Mouse (Mus musculus) macrophage (primary cell): ENCODE results near the gene Rassf9. TPM values are rescaled to one million over a fixed set of nuclear protein-coding genes. Genes with fewer than 3 reads are reported as not detected.

Source experiments
- H3K27ac ChIP-seq: fragments of 350-480 bp; formaldehyde crosslinking; 2 replicates; pipeline ENCODE4 v1.9.0; 2021
- H3K36me3 ChIP-seq: fragments of 350-480 bp; formaldehyde crosslinking; 2 replicates; pipeline ENCODE4 v1.9.0; 2021; ENCODE audit errors: inconsistent target
- H3K4me3 ChIP-seq: fragments of 350-480 bp; formaldehyde crosslinking; 2 replicates; pipeline ENCODE4 v1.9.0; 2021; ENCODE audit errors: inconsistent target
- H3K79me2 ChIP-seq: fragments of 350-480 bp; formaldehyde crosslinking; 2 replicates; pipeline ENCODE4 v1.9.0; 2021; ENCODE audit errors: inconsistent target
- WGBS: methylation state at CpG from one replicate; pipeline ENCODE4 v1.1.7; 2026; ENCODE audit warnings: inconsistent platforms; ENCODE audit not compliant: missing documents; 5-methylcytosine and 5-hydroxymethylcytosine counted together
- polyA plus RNA-seq: library from polyadenylated mRNA; stranded (reverse); fragments of 250-400 nt; gene quantifications from 3 replicates; pipeline ENCODE4 v1.2.4, GENCODE M21; 2018; ENCODE audit warnings: inconsistent platforms
- total RNA-seq, 78 experiments: library from RNA; depleted of rRNA; stranded (reverse); fragments of 250-400 nt; gene quantifications; 1 replicate in 9 of 78; 2 replicates in 24 of 78; 3 replicates in 43 of 78; 4 replicates in 2 of 78; pipeline ENCODE4 v1.2.4; 2018; ENCODE audit warnings: inconsistent platforms in 56 of 78

Gene Rassf9
- not detected for total RNA-seq (2018; cell fraction: chromatin; rRNA removed)
- not detected for total RNA-seq (2018; cell fraction: cytosol; rRNA removed)
- total RNA-seq (2018; cell fraction: nucleus; rRNA removed) = not detected
- not detected in 3 replicates for polyA plus RNA-seq

DNA sequence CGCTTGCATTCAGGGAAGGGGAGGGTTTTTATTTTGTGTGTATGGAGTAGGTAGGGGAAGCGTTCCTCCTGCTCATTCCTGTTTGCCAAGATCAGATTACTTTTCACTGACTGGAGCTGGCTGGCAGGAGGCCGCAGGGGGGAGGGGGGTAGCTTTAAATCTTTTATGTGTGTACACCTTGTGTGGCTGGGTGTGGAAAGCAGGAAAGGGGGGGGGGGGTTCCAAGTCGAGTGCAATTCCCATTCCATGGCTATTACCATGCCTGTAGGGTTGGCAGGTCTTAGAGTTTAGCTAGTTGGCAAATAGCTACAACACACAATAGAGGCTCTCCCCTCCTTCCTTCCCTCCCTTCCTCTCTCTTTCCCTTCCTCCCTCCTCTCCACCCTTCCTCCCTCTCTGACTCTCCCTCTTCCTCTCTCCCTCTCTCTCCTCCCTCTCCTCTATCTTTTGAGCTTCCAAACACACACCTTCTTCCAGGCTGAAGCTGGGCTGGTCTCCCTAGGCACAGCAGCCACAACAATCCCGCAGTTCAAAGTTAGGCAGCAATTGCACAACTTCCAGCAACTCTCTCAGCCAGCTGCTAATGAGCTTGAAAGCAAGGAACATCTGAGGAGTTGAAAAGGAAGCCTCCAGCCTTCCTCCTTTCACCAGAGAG lies at the start of gene Rassf9:
Gene Rassf9 (plus strand): TSS at position 416 of the 655 bp plus-strand sequence.
- no peak within 1 kb of the TSS for H3K4me3 ChIP-seq
- H3K36me3 ChIP-seq = no peaks in the 10 kb centered on the region
- 43% methylated on average over 5 of the region's 5 CpGs for WGBS
- no peak within 1 kb of the TSS for H3K27ac ChIP-seq
- no peaks in the 10 kb centered on the region for H3K79me2 ChIP-seq

DNA sequence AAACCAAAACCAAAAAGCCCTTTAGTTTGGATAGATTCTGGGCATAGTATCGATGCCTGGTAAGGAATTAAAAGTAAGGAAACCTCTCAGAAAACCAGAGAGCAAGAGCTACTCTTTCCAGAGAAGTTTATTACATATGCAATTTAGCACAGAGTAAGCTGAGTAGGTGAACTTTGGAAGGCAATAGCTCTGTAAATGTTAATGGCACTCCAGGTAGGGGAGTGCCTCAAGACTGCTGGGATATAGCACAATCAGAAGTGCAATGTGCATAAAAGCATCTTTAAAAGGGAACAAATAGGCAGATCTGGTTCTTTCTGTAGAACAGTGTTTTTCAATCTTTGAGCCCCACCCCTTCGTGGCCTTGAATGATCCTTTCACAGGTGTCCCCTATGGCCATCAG lies 42.6 kb upstream of the Rassf9 start:
- H3K79me2 ChIP-seq = no peaks in the 10 kb centered on the region
- WGBS = 94% methylated on average over 2 of the region's 2 CpGs
- H3K4me3 ChIP-seq = no peak overlapping the region
- H3K36me3 ChIP-seq = no peaks in the 10 kb centered on the region
- H3K27ac ChIP-seq = no peak overlapping the region

- Histone ChIP-seq H3K27ac (no peak within 1 kb of the TSS), H3K4me3 (no peak within 1 kb of the TSS), H3K36me3 (no peaks in the 10 kb centered on the region), H3K79me2 (no peaks in the 10 kb centered on the region)
- WGBS = 20% methylated on average over 3 of the region's 3 CpGs
Measured at GRCm38 (mm10) chr10:102490386-102490785, 21.6 kb upstream of the Rassf9 start, which contains the start of gene Nts. Gene Nts, minus strand, starts transcription at chr10:102490486.

DNA sequence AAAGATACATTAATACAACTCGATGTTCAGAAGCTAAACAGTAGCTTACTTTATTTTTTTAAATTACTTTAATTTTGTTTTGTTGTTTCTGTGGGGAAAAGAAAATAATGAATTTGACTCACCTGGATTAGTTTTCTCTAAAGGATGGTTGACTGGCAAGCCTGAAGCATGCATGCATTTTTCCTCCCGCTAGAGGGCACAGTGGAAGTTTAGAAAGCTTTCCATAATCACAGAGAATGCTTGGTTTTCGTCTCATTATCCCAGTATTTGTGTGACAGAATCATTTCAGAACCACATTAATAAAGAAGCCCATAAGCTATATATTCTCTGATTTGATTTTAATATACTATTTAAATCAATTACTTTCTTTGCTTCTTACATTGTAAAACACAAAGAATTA lies 20.2 kb upstream of the Rassf9 start:
- no peak overlapping the region for H3K4me3 ChIP-seq
- WGBS = 11% methylated on average over 3 of the region's 3 CpGs
- no peaks in the 10 kb centered on the region for H3K36me3 ChIP-seq
- H3K79me2 ChIP-seq = no peaks in the 10 kb centered on the region
- no peak overlapping the region for H3K27ac ChIP-seq

DNA sequence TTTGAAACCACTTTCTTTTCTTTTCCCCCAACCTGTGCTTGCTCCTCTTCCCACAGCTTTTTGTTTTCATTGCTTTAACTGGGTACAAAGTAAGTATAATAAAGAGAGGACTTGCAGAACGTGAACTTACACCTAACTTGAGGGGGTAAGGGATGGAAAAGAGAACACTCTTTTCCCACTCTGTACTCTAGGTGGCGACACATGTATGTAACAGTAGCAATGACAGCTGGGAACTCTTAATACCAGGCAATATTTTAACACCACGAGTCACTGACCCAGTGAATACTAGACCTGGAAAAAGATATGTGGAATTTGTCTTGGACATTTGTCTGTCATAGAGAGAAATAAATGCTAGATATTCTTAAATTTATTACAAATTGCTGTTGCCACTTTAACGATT lies 13.3 kb upstream of the Rassf9 start:
- WGBS = 30% methylated on average over 4 of the region's 4 CpGs
- H3K27ac ChIP-seq = no peak overlapping the region
- H3K4me3 ChIP-seq = no peak overlapping the region
- H3K36me3 ChIP-seq = no peaks in the 10 kb centered on the region
- no peaks in the 10 kb centered on the region for H3K79me2 ChIP-seq

- no peaks in the 10 kb centered on the region for H3K79me2 ChIP-seq
- H3K27ac ChIP-seq = no peak overlapping the region
- H3K36me3 ChIP-seq = no peaks in the 10 kb centered on the region
- WGBS = 25% methylated on average over 4 of the region's 4 CpGs
- no peak overlapping the region for H3K4me3 ChIP-seq
Measured at GRCm38 (mm10) chr10:102507386-102507785, 4.6 kb upstream of the Rassf9 start.

DNA sequence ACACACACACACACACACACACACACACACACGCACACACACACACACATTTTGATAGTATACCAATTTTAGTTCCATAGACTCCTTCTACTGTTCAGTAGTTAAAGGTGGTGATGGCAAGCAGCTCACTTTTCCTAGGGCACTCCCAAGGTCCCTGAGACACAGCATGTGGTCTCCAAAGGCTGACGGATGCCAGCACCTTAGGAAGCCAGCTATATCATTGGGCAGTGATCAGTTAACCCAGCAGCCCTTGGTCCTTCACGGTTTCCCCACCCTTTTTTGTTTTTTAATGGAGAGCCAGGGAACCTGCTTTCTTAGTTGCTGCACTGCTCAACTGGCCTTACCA lies 588 bp upstream of the Rassf9 start:
- no peak overlapping the region for H3K27ac ChIP-seq
- no peaks in the 10 kb centered on the region for H3K79me2 ChIP-seq
- WGBS = 68% methylated on average over 2 of the region's 3 CpGs
- no peaks in the 10 kb centered on the region for H3K36me3 ChIP-seq
- no peak overlapping the region for H3K4me3 ChIP-seq

DNA sequence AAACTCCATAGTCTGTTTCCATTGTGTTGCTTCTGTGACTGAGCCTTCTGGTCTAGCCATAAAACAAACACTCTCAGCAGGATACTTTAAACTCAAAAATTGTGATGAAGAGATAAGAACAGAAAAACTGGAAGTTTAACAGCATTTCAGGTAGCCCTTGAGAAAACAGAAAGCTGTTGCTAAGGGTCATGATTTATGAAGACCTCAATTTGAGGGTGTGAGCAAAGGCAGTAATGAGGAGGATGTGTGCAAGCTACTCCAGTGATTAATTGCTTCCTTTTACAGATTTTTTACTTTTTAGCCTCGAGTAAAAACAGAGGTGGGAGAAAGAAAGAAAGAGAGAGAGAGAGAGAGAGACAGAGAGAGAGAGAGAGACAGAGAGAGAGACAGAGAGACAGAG lies 2.1 kb downstream of the Rassf9 start:
- 0% methylated on average over 1 of the region's 1 CpGs for WGBS
- Histone ChIP-seq H3K36me3 (no peaks in the 10 kb centered on the region), H3K4me3 (no peak overlapping the region), H3K27ac (no peak overlapping the region), H3K79me2 (no peaks in the 10 kb centered on the region)

- Histone ChIP-seq H3K27ac (no peak overlapping the region), H3K4me3 (no peak overlapping the region), H3K79me2 (no peaks in the 10 kb centered on the region), H3K36me3 (no peaks in the 10 kb centered on the region)
- 90% methylated on average over 3 of the region's 3 CpGs for WGBS
Measured at GRCm38 (mm10) chr10:102527901-102528300, 15.9 kb downstream of the Rassf9 start.

GRCm38 (mm10) chr10:102553941-102554340 lies 41.9 kb downstream of the Rassf9 start:
- Histone ChIP-seq H3K4me3 (no peak overlapping the region), H3K27ac (no peak overlapping the region), H3K79me2 (no peaks in the 10 kb centered on the region), H3K36me3 (no peaks in the 10 kb centered on the region)
- WGBS = 63% methylated on average over 4 of the region's 4 CpGs

DNA sequence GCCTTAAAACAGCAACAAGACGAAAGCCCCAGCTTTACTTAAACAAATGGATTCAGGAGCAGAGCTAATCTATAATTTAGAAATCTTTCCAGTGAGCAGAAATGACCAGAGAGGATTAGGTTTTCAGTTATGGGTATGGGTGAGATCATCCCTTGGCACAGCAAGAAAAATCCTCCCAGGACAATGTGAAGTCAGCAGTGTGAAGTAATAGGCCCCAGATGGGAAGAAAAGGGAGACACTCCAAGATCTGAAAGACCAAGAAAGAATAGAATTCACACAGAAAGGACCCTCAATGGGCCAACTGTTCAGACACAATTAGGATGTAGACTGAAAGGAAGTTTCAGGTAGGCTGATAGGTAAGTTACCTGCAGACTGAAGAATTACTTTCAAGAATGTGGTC lies 50.5 kb downstream of the Rassf9 start:
- 92% methylated on average over 1 of the region's 1 CpGs for WGBS
- H3K36me3 ChIP-seq = no peaks in the 10 kb centered on the region
- H3K4me3 ChIP-seq = no peak overlapping the region
- no peaks in the 10 kb centered on the region for H3K79me2 ChIP-seq
- H3K27ac ChIP-seq = no peak overlapping the region

DNA sequence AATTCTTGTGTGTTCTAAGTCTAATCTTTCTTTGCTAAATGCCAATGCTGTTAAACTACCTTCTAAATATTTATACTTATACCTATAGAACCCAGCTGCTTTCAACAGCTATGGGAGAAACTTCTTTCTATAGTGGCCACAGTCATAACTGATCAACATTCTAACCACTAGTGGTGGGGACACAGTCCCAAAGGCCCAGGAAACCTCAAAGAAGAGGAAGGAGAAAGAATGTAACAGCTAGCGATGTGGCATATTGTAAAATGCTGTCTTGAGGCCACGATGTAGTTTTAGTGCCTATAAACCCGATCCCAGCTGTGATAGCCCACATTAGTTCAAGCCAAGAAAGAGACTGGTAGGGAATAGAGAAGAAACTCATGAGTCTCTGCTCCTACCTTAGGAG lies 65.9 kb downstream of the Rassf9 start:
- 14% methylated on average over 3 of the region's 3 CpGs for WGBS
- Histone ChIP-seq H3K79me2 (no peaks in the 10 kb centered on the region), H3K36me3 (no peaks in the 10 kb centered on the region), H3K4me3 (no peak overlapping the region), H3K27ac (no peak overlapping the region)

DNA sequence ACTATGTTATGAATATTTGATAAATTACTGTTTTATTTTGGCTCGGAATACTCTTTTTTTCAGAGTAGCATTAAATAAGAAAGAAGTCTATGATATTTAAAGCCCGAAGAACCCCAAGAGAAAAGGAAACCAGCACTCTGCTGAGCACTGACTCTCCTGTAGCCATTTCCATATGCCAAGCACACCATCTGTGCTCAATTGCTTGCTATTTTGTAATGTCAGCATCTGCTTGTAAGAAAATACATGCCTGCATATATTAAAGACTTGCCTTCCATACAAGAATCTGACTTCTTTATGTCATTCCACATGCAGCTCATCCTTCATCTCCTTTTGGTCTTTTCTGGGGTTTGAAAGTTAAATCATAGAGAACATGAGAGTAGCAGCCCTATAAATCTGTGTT lies 82.3 kb downstream of the Rassf9 start:
- no peak overlapping the region for H3K4me3 ChIP-seq
- 94% methylated on average over 2 of the region's 2 CpGs for WGBS
- no peak overlapping the region for H3K27ac ChIP-seq

More for the DNA sequence above, 82.3 kb downstream of the Rassf9 start:
- Histone ChIP-seq H3K79me2 (no peaks in the 10 kb centered on the region), H3K36me3 (no peaks in the 10 kb centered on the region)
